Mouse (Mus musculus) CH12.LX (cell line): Measurements from ENCODE around the gene Ash1l. TPM values are rescaled to one million over a fixed set of nuclear protein-coding genes. Genes with fewer than 3 reads are reported as not detected.
A peak's percentile ranks its signal among the peaks of the same experiment; 100 is the strongest.

Source experiments
- DNase-seq: peaks from one replicate; pipeline ENCODE4 v3.0.0-alpha.2; 2013; ENCODE audit errors: extremely low read depth
- H3K27ac ChIP-seq: 2 replicates; pipeline ENCODE4 v1.5.1; 2012; ENCODE audit warnings: low read depth, mild to moderate bottlenecking, control low read depth, moderate library complexity; ENCODE audit not compliant: insufficient read depth
- H3K27me3 ChIP-seq: replicated peaks from 2 replicates; pipeline ENCODE3; 2012; ENCODE audit warnings: inconsistent platforms
- H3K36me3 ChIP-seq, 2 experiments: replicated peaks in 1 of 2; 2 replicates each; pipeline versions ENCODE3 to v1.6.1; 2012; ENCODE audit warnings: inconsistent platforms in 1 of 2, low read length in 1 of 2, mild to moderate bottlenecking in 1 of 2, mixed read lengths in 1 of 2, moderate library complexity in 1 of 2; ENCODE audit not compliant: control insufficient read depth in 1 of 2, insufficient read depth in 1 of 2
- H3K4me1 ChIP-seq, 2 experiments: 2 replicates each; pipeline ENCODE4 v1.6.1; 2012; ENCODE audit warnings: inconsistent platforms in 1 of 2, moderate library complexity in 1 of 2; ENCODE audit not compliant: insufficient read depth in 2 of 2, control insufficient read depth in 1 of 2
- H3K4me2 ChIP-seq: 2 replicates; pipeline ENCODE4 v1.6.1; 2012; ENCODE audit warnings: low read depth, mild to moderate bottlenecking, control low read depth; ENCODE audit not compliant: poor library complexity, insufficient read depth, severe bottlenecking
- H3K4me3 ChIP-seq, 3 experiments: fragments of 150-350 bp in 1 of 3; sonication (generic) in 1 of 3; replicated peaks in 1 of 3; 2 replicates each; pipeline versions ENCODE3 to v1.5.1; 2011 to 2012; ENCODE audit warnings: low read depth in 2 of 3, low read length in 2 of 3, mild to moderate bottlenecking in 2 of 3, moderate library complexity in 2 of 3, control low read depth in 1 of 3, improper control_type of control experiment in 1 of 3, inconsistent platforms in 1 of 3, mixed read lengths in 1 of 3; ENCODE audit not compliant: poor library complexity in 1 of 3
- H3K79me2 ChIP-seq: replicated peaks from 2 replicates; pipeline ENCODE4 v1.6.1; 2012; ENCODE audit warnings: mild to moderate bottlenecking, moderate library complexity; ENCODE audit not compliant: control insufficient read depth, poor library complexity, insufficient read depth, severe bottlenecking; ENCODE audit errors: extremely low read depth
- H3K9ac ChIP-seq: 2 replicates; pipeline ENCODE4 v1.6.1; 2012; ENCODE audit warnings: low read depth, mild to moderate bottlenecking, control low read depth, moderate library complexity; ENCODE audit not compliant: insufficient read depth
- H3K9me3 ChIP-seq: replicated peaks from 2 replicates; pipeline ENCODE3; 2012; ENCODE audit warnings: low read length, inconsistent platforms, mixed read lengths
- BHLHE40 ChIP-seq: IDR thresholded peaks from 2 replicates; pipeline ENCODE4 v1.6.1; 2011; ENCODE audit warnings: mild to moderate bottlenecking, low read depth, low read length, improper control_type of control experiment
- CHD1 ChIP-seq: IDR thresholded peaks from 2 replicates; pipeline ENCODE4 v1.6.1; 2012; ENCODE audit warnings: low read depth, low read length, improper control_type of control experiment, inconsistent platforms
- CTCF ChIP-seq, 2 experiments: IDR thresholded peaks in 1 of 2; conservative IDR thresholded peaks in 1 of 2; 2 replicates each; pipeline ENCODE4 v1.5.1; 2011 to 2012; ENCODE audit warnings: low read depth in 2 of 2, low read length in 2 of 2, improper control_type of control experiment in 1 of 2, inconsistent platforms in 1 of 2, mild to moderate bottlenecking in 1 of 2, moderate library complexity in 1 of 2
- E2F4 ChIP-seq: IDR thresholded peaks from 2 replicates; pipeline ENCODE4 v1.6.1; 2011; ENCODE audit warnings: low read depth, low read length, improper control_type of control experiment; ENCODE audit not compliant: insufficient replicate concordance
- ELF1 ChIP-seq: IDR thresholded peaks from 2 replicates; pipeline ENCODE4 v1.6.1; 2014; ENCODE audit warnings: low read depth, mild to moderate bottlenecking, inconsistent platforms, low read length, improper control_type of control experiment
- EP300 ChIP-seq: IDR thresholded peaks from 2 replicates; pipeline ENCODE4 v1.6.1; 2011; ENCODE audit warnings: low read length, improper control_type of control experiment
- GABPA ChIP-seq: IDR thresholded peaks from 2 replicates; pipeline ENCODE4 v1.6.1; 2012; ENCODE audit warnings: low read depth, low read length, improper control_type of control experiment, inconsistent platforms; ENCODE audit not compliant: insufficient replicate concordance
- HCFC1 ChIP-seq: IDR thresholded peaks from 2 replicates; pipeline ENCODE4 v1.6.1; 2012; ENCODE audit warnings: low read depth, mild to moderate bottlenecking, inconsistent platforms, low read length, improper control_type of control experiment
- JUN ChIP-seq: IDR thresholded peaks from 2 replicates; pipeline ENCODE4 v1.6.1; 2011; ENCODE audit warnings: low read depth, mild to moderate bottlenecking, low read length, improper control_type of control experiment, moderate library complexity; ENCODE audit not compliant: insufficient read depth
- KAT2A ChIP-seq: IDR thresholded peaks from 2 replicates; pipeline ENCODE4 v1.6.1; 2012; ENCODE audit warnings: low read length, improper control_type of control experiment, inconsistent platforms; ENCODE audit not compliant: insufficient replicate concordance
- MAFK ChIP-seq: IDR thresholded peaks from 2 replicates; pipeline ENCODE4 v1.6.1; 2011; ENCODE audit warnings: low read length, improper control_type of control experiment; ENCODE audit not compliant: insufficient replicate concordance
- MAX ChIP-seq: IDR thresholded peaks from 2 replicates; pipeline ENCODE4 v1.6.1; 2011; ENCODE audit warnings: low read length, improper control_type of control experiment
- MEF2A ChIP-seq: IDR thresholded peaks from 2 replicates; pipeline ENCODE4 v1.6.1; 2014; ENCODE audit warnings: low read depth, mild to moderate bottlenecking, inconsistent platforms, low read length, improper control_type of control experiment, borderline replicate concordance
- MXI1 ChIP-seq: IDR thresholded peaks from 2 replicates; pipeline ENCODE4 v1.6.1; 2011; ENCODE audit warnings: mild to moderate bottlenecking, low read depth, low read length, improper control_type of control experiment
- NELFE ChIP-seq: IDR thresholded peaks from 2 replicates; pipeline ENCODE4 v1.6.1; 2011; ENCODE audit warnings: low read depth, low read length, improper control_type of control experiment
- NRF1 ChIP-seq: IDR thresholded peaks from 2 replicates; pipeline ENCODE4 v1.6.1; 2014; ENCODE audit warnings: low read depth, mild to moderate bottlenecking, inconsistent platforms, low read length, improper control_type of control experiment, moderate library complexity
- PAX5 ChIP-seq: IDR thresholded peaks from 2 replicates; pipeline ENCODE4 v1.6.1; 2012; ENCODE audit warnings: low read length, inconsistent platforms, mixed read lengths
- POLR2A ChIP-seq: IDR thresholded peaks from 2 replicates; pipeline ENCODE4 v1.6.1; 2011; ENCODE audit warnings: low read depth, mild to moderate bottlenecking, improper control_type of control experiment, low read length
- RAD21 ChIP-seq: IDR thresholded peaks from 2 replicates; pipeline ENCODE4 v1.6.1; 2011; ENCODE audit warnings: low read depth, mild to moderate bottlenecking, low read length, improper control_type of control experiment, moderate library complexity
- RCOR1 ChIP-seq: conservative IDR thresholded peaks from 2 replicates; pipeline ENCODE4 v1.6.1; 2012; ENCODE audit warnings: low read depth, mild to moderate bottlenecking, inconsistent platforms, low read length, improper control_type of control experiment
- SIN3A ChIP-seq: IDR thresholded peaks from 2 replicates; pipeline ENCODE4 v1.6.1; 2012; ENCODE audit warnings: low read length, improper control_type of control experiment, inconsistent platforms
- SMC3 ChIP-seq: IDR thresholded peaks from 2 replicates; pipeline ENCODE4 v1.6.1; 2011; ENCODE audit warnings: low read depth, low read length, improper control_type of control experiment
- TCF12 ChIP-seq: IDR thresholded peaks from 2 replicates; pipeline ENCODE4 v1.6.1; 2014; ENCODE audit warnings: low read depth, mild to moderate bottlenecking, inconsistent platforms, low read length, improper control_type of control experiment
- UBTF ChIP-seq: IDR thresholded peaks from 2 replicates; pipeline ENCODE4 v1.6.1; 2012; ENCODE audit warnings: low read depth, mild to moderate bottlenecking, inconsistent platforms, low read length, improper control_type of control experiment, moderate library complexity
- USF2 ChIP-seq: conservative IDR thresholded peaks from 2 replicates; pipeline ENCODE4 v1.6.1; 2011; ENCODE audit warnings: low read depth, low read length, improper control_type of control experiment
- ZC3H11A ChIP-seq: IDR thresholded peaks from 2 replicates; pipeline ENCODE4 v1.6.1; 2012; ENCODE audit warnings: low read depth, mild to moderate bottlenecking, inconsistent platforms, low read length, improper control_type of control experiment
- ZKSCAN1 ChIP-seq: IDR thresholded peaks from 2 replicates; pipeline ENCODE4 v1.6.1; 2012; ENCODE audit warnings: low read depth, inconsistent platforms, low read length, improper control_type of control experiment, borderline replicate concordance
- ZMIZ1 ChIP-seq: IDR thresholded peaks from 2 replicates; pipeline ENCODE4 v1.6.1; 2012; ENCODE audit warnings: low read depth, mild to moderate bottlenecking, inconsistent platforms, low read length, improper control_type of control experiment
- ZNF384 ChIP-seq: IDR thresholded peaks from 2 replicates; pipeline ENCODE4 v1.6.1; 2012; ENCODE audit warnings: low read depth, low read length, improper control_type of control experiment, inconsistent platforms
- dilution Hi-C: fragments of 300-500 bp; cut with MboI; formaldehyde crosslinking; loops from 2 replicates; pipeline ENCODE4 v1.14.3; 2020; ENCODE audit warnings: low sequenced_read_pairs; ENCODE audit not compliant: extremely low pct_unique_long_range_greater_than_20kb, extremely low pct_ligation_motif_present
- in situ Hi-C: fragments of 300-500 bp; cut with MboI; formaldehyde crosslinking; loops from 3 replicates; pipeline ENCODE4 v1.14.3; 2019; ENCODE audit warnings: low sequenced_read_pairs, low pct_ligation_motif_present, low pct_unique_long_range_greater_than_20kb, mixed read lengths
- polyA plus RNA-seq: library from polyadenylated mRNA; unstranded; fragments of >175 nt; gene quantifications from 2 replicates; pipeline ENCODE4 v1.2.1, GENCODE M21; 2012; ENCODE audit warnings: low read depth; ENCODE audit not compliant: insufficient read length
- total RNA-seq, 2 experiments: library from RNA; depleted of rRNA; stranded (reverse); fragments of 300-350 nt in 1 of 2; fragments of >200 nt in 1 of 2; gene quantifications; 2 replicates each; pipeline ENCODE4 v1.2.3; 2012 to 2014

Gene Ash1l
- total and polyA plus RNA-seq, 3 experiments, result 2.9 to 9.7 (median 5.8) TPM

- no peak for TF ChIP-seq JUN
- no peak for TF ChIP-seq E2F4
- TF ChIP-seq CTCF (conservative IDR thresholded peaks at IDR 0.05 in 1 of 2, IDR thresholded peaks at IDR 0.05 in 1 of 2; ENCODE audit: low read depth in 2 of 2, low read length in 2 of 2), result no peak
- no peaks in the 10 kb centered on the region for H3K9me3 ChIP-seq
- DNase-seq, result no peak
- H3K36me3 ChIP-seq, result peaks cover 46 to 60% of the 10 kb centered on the region in 2 experiments
- H3K4me2 ChIP-seq, result peak overlapping the region; percentile 57; the same call in 1 of the 2 replicates
- in situ Hi-C loops, result no loop called here
- H3K9ac ChIP-seq, result no peak overlapping the region; the same call in 1 of the 2 replicates
- H3K4me1 ChIP-seq, result peaks cover 5 to 16% of the 10 kb centered on the region in 2 experiments; a peak in 3 of 4 replicates
- peaks cover 13% of the 10 kb centered on the region; the same call in 1 of the 2 replicates for H3K79me2 ChIP-seq
- H3K4me3 ChIP-seq, result peak overlapping the region; percentile 80 to 93 (median 86)
- dilution Hi-C loops, result no loop called here
- H3K27ac ChIP-seq, result no peak overlapping the region
- H3K27me3 ChIP-seq, result no peaks in the 10 kb centered on the region
These were observed 37.8 kb upstream of the Ash1l start for GRCm38 (mm10) chr3:88912585-88912984.

DNA sequence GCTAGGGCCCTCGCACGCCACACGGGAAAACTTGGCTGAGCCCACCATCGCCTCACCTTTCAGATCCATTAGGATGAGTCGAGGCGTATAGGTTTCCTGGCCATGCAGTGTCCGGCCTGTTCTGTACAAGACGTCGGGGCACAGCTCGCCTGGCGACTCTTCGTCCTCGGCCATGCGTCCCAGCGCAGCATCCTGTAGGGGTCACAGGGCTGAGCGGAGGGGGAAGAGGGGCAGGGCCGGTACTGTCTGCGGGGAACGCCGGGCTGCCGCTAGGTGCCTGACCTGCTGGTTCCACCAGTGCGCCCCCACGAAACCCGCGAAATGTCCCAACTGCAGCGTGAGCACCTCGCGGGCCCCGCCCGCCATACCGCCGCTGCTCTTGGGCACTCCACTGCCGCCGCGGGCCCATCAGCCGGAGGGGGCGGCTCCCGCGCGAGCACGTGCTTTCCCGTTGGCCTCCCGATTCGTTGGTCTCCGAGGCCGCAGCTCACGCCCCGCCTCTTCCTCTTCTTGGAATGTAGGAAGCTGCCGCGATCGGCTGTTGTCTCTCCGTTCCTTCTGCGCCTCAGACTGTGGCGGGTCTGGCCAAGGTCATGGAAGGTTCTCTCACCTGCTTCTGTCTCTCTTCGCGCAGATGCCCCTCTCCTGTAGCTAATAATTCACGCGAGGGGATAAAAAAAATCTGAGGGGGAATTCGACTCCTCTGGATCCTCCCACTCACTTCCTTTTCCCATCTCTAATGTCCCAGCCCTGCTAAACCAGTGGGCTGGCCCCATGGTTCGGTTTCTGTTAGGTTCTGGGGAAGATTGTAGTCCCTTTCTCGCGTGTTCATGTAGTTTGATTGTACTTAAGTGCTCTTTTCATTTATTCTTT is 36.7 kb upstream of the Ash1l start, which contains the start of gene Msto1:
Msto1 (minus strand) TSS at position 489 of the 873 bp plus-strand sequence.
- peak within 1 kb of the TSS; percentile 22; the same call in 1 of the 2 replicates for H3K27ac ChIP-seq
- peaks cover 13% of the 10 kb centered on the region; the same call in 1 of the 2 replicates for H3K79me2 ChIP-seq
- peak; percentile 95 for DNase-seq
- peak within 1 kb of the TSS; percentile 93 for H3K4me2 ChIP-seq
- H3K9me3 ChIP-seq, result no peaks in the 10 kb centered on the region
- no peaks in the 10 kb centered on the region for H3K27me3 ChIP-seq
- peaks cover 35 to 56% of the 10 kb centered on the region in 2 experiments for H3K36me3 ChIP-seq
- peak within 1 kb of the TSS; percentile 80 to 93 (median 86) for H3K4me3 ChIP-seq
- in situ Hi-C loops, result no loop called here
- peak within 1 kb of the TSS; percentile 77 for H3K9ac ChIP-seq
- dilution Hi-C loops, result no loop called here
- H3K4me1 ChIP-seq, result peaks cover 5 to 16% of the 10 kb centered on the region in 2 experiments; a peak in 3 of 4 replicates
- no peak for TF ChIP-seq PAX5
- TF ChIP-seq ZNF384, result peak; percentile 60
- no peak for TF ChIP-seq CTCF (conservative IDR thresholded peaks at IDR 0.05 in 1 of 2, IDR thresholded peaks at IDR 0.05 in 1 of 2; ENCODE audit: low read depth in 2 of 2, low read length in 2 of 2)
- 0 out of 2 replicates have a peak, but pooled peaks have one; percentile 22 for TF ChIP-seq NRF1
- peak; percentile 64; the same call in 1 of the 2 replicates for TF ChIP-seq MEF2A
- peak; percentile 99 for TF ChIP-seq POLR2A
- TF ChIP-seq CHD1, result peak; percentile 51; the same call in 1 of the 2 replicates
- no peak for TF ChIP-seq ZC3H11A
- TF ChIP-seq MAFK, result no peak
- TF ChIP-seq ZKSCAN1, result no peak
- 0 out of 2 replicates have a peak, but pooled peaks have one; percentile 20 for TF ChIP-seq EP300
- peak; percentile 62; the same call in 1 of the 2 replicates for TF ChIP-seq USF2
- TF ChIP-seq HCFC1, result peak; percentile 72
- TF ChIP-seq RAD21, result no peak
- peak; percentile 49; the same call in 1 of the 2 replicates for TF ChIP-seq E2F4
- TF ChIP-seq TCF12, result peak; percentile 87
- TF ChIP-seq RCOR1, result 0 out of 2 replicates have a peak, but pooled peaks have one; percentile 23
- peak; percentile 77 for TF ChIP-seq BHLHE40
- peak; percentile 89 for TF ChIP-seq MXI1
- TF ChIP-seq JUN, result no peak
- TF ChIP-seq NELFE, result peak; percentile 99
- TF ChIP-seq UBTF, result no peak
- peak; percentile 85 for TF ChIP-seq ELF1
- TF ChIP-seq MAX, result peak; percentile 97
- peak; percentile 58; the same call in 1 of the 2 replicates for TF ChIP-seq KAT2A
- TF ChIP-seq SMC3, result no peak
- no peak for TF ChIP-seq GABPA
- peak; percentile 98 for TF ChIP-seq ZMIZ1
- TF ChIP-seq SIN3A, result peak; percentile 89
